Mouse (Mus musculus) left cerebral cortex, adult 8-10 months (tissue): ENCODE data around the gene Map3k6. TPM values are rescaled to one million over a fixed set of nuclear protein-coding genes. Genes with fewer than 3 reads are reported as not detected.

Experiments used
- DNase-seq, 2 experiments: peaks; one replicate each; pipeline ENCODE4 v3.0.0; 2022; ENCODE audit warnings: low spot score in 2 of 2
- microRNA-seq, 2 experiments: library from miRNA; unstranded; fragments of <30 nt; microRNA quantifications; one replicate each; pipeline ENCODE4 v1.2.0; 2022
- total RNA-seq, 4 experiments: library from RNA; stranded (reverse); gene quantifications; 2 replicates each; pipeline ENCODE4 v1.2.4; 2022

The Map3k6 gene
- total RNA-seq, 4 experiments from 2014 or later = 3.6 to 6.6 (median 5.8) TPM

GRCm38 (mm10) chr4:133281951-133282481 lies 41.4 kb downstream of the Map3k6 start:
- no peak for DNase-seq

DNA sequence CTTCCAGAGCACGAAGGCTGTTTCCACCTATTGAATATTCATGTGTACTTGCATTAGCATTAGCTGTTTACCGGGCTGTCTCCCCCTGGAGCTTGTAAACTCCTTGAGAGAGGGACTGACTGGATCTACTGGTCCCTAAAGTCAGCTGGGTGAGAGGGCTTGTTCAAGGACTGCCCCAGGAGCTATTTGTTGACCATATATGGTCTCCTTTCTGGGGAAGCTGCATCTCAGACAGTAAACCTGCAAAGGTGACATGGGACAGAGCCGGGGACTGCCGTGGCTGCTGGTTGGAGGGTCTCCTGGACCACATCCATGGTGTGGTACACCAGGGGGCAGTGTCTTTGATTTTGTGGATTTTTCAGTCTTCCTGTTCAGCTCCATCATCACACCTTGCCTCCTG lies 42.0 kb downstream of the Map3k6 start:
- no peak for DNase-seq

DNA sequence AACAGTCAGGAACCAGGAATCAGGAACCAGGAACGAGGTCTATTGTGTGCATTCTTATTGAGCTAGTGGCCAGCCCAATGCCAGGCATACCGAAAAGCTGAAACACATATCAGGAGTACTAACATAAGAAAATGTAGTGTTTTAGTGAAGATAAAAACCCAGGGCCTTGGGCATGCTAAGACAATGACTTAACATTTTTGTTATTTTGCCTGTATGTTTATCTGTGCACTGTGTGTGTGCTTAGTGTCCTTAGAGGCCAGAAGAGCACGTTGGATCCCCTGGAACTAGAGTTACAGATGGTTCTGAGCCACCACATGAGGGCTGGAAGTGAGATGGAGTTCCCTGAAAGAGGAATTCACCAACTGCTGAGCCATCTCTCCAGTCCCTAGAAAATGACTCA lies 44.7 kb downstream of the Map3k6 start:
- no peak for DNase-seq

DNA sequence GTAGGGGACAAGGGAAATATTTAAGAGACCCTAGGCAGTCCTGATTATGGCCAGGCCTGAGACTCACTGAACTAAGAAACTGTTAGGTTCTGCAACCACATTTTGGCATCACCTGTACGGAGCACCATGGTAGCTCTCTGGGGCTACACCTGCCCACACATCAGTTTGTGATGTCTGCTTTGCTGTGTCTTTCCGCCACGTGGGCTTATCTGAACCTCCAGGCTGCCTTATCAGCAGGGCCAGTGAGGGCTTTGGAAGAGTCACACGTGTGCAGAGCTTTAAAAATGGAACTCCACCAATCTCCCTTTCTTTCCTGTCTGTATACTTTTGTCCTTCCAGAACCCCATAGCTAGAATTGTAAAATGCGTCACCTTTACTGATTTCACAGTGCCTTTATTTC lies 45.3 kb downstream of the Map3k6 start:
- no peak for DNase-seq

GRCm38 (mm10) chr4:133286476-133287077 lies 46.0 kb downstream of the Map3k6 start:
- DNase-seq = no peak

GRCm38 (mm10) chr4:133291255-133291654 lies 50.6 kb downstream of the Map3k6 start:
- no peak for DNase-seq

GRCm38 (mm10) chr4:133292405-133292804 lies 51.8 kb downstream of the Map3k6 start:
- no peak for DNase-seq

- no peak for DNase-seq
Observed at GRCm38 (mm10) chr4:133292901-133293843, 52.6 kb downstream of the Map3k6 start.

DNA sequence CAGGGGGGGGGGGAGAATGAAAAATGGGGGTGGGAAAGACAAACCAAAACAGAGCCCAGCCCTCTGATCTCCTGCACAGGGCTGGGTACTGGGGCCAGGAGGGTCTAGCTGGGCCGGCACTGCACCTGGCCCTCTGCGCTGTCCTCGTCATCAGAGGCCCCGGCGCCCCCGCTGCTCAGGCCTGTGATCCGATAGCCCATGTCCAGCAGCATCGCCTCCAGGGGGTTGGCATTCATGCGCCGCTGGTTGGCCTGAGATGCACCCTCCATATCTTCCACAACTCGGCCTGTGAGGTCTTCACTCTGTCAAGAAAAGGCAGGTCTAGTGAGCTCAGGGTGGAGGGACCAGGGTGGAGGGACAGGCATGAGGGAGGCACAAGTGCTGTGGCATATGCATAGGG lies 53.5 kb downstream of the Map3k6 start:
- no peak for DNase-seq

DNA sequence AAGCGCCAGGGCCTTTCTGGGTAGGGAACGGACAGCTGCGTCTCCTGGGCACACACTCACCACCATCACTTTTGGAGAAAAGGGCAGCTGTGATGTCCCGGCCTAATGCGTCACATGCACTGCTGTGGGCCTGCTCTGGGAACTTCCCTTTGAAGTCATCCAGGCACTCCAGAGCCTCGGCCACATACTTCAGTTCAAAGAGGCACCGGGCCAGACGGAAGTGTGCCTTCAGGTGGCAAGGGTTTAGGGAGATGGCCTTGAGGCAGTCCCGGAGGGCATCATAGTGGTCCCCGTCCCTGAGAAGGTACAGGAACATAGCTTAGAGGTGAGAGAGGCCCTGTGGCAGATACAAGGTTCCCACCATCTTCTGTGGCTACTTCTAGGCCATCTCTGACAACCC lies 56.7 kb downstream of the Map3k6 start:
- no peak for DNase-seq

DNA sequence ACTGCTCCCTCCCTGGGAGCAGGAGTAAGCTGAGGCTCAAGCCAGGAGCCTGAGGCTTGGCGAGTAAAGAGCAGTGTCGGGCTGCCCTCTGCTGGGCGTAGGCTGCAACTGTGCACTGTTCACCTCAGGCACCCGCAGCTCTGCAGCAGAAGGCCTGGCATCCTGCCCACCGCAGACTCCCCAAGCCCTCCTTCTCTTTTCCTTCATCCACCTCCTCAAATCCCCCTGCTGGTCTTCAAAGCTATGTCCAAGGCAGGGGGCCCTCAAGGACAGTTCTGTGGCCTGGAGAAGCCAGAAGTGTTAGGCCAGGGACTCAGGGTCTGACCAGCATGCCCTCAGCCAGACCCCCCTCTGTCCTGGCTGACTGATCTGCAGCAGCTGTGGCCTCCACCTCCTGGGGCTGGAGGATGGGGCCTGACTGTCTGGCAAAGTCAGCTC lies 57.2 kb downstream of the Map3k6 start:
- peak; percentile 72 to 78 for DNase-seq

DNA sequence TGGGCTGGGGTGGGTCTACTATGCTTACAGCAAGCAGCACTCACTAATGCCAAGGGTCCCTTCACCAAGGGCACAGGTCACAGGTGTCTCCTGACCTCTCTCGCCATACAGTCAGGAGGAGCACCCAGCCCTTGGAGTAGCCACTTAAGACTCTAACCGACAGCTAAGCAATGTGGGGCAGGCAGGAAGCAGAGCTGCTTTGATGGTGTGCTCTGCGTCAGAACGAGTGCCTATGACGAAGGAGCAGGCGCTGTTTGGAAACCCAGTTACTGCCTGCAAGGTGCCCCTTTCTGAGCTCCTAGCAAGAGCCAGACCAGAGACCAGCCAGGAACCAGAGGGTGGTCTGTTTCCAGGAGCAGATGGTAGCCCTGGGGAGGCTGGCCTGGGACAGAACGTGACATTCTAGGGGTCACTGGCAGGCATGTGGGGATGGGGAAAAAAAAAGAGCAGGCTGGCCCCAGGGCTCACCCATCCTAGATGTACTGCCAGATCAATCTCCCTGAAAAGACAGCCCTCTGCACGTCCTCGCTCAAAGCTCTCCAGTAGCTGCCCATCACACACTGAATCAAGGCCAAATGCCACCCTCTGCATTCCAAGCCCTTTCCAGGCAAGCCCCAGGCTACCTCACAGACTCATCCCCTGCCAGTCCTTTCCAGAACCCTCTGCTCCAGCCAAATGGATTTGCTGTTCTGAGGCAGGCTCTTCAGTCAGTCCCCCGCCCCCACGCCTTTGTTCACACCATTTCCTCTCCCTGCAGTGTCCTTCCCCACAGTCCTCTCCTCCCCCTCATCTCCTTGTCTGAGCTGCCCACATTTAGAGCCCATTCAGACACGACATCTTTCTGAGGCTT lies 58.1 kb downstream of the Map3k6 start:
- peak in 1 of 2 experiments; percentile 94 for DNase-seq

GRCm38 (mm10) chr4:133299701-133300100 lies 59.1 kb downstream of the Map3k6 start:
- peak in 1 of 2 experiments; percentile 85 for DNase-seq

- DNase-seq = no peak
Observed at GRCm38 (mm10) chr4:133300421-133300820, 59.8 kb downstream of the Map3k6 start.

DNA sequence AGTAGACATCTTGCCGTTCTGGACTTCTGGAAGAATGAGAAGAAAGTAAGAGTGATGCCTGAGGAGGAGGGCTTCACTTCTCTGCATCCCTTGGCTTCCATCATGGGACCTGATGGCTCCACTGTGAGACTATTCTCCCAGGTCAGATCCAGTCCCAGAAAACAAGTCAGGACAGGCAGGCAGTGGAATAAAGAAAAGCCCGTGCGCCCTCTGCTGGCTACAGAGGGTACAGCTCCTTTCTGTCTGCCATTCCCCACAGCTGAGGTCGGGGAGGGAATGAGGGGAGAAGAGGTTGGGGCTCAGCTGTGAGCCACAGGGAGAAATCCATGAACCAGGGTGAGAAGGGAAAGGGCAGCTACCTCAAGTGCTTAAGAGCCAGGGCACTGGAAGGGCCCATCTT lies 61.2 kb downstream of the Map3k6 start:
- DNase-seq = peak in 1 of 2 experiments; percentile 64

Small RNA genes within 50 kb of the gene (microRNA-seq; reads per million reads assigned to microRNA genes)
- 0.88 to 1.7 reads per million in 2 experiments for gene Mir7017

Other genes starting within 250 kb of the Map3k6 start
- gene Ahdc1, start 229.6 kb upstream of the Map3k6 start, total RNA-seq = 100 to 1,000 TPM in 2 of 4 experiments, 10 to 100 TPM in 2; 95.7 to 104 (median 99.7) TPM
- 10 to 100 TPM; 27.4 to 42.1 (median 38.9) TPM for gene Wasf2, start 110.3 kb upstream of the Map3k6 start, total RNA-seq
- 1 to 10 TPM; 3.7 to 6.9 (median 3.8) TPM for gene Cd164l2, start 28.7 kb upstream of the Map3k6 start, total RNA-seq
- gene Gpr3, start 28.3 kb upstream of the Map3k6 start, total RNA-seq = 1 to 10 TPM; 6.0 to 9.0 (median 6.9) TPM
- gene Sytl1, start 22.3 kb downstream of the Map3k6 start, total RNA-seq = 1 to 10 TPM; 3.4 to 5.3 (median 4.1) TPM
- 10 to 100 TPM; 84.3 to 91.2 (median 87.4) TPM for gene Tmem222, start 37.0 kb downstream of the Map3k6 start, total RNA-seq
- 10 to 100 TPM; 53.6 to 58.0 (median 54.3) TPM for gene Wdtc1, start 112.7 kb downstream of the Map3k6 start, total RNA-seq
- 10 to 100 TPM; 52.8 to 59.1 (median 55.7) TPM for gene Slc9a1, start 128.9 kb downstream of the Map3k6 start, total RNA-seq
- under 1 TPM in 2 of 4 experiments, not detected in 2; 0.14 to 0.26 TPM for gene Tent5b, start 239.3 kb downstream of the Map3k6 start, total RNA-seq